Mouse (Mus musculus) adrenal gland, postnatal 10 days (tissue): ENCODE measurements at regions not wholly inside any gene's neighbourhood (a gene's known extent, or its start where the extent isn't known, plus 50 kb on each side); places are given as distances from the start of the nearest gene placed in this dataset.

Experiments
- DNase-seq: peaks from one replicate; pipeline ENCODE4 v3.0.0; 2021; ENCODE audit warnings: mixed read lengths

DNA sequence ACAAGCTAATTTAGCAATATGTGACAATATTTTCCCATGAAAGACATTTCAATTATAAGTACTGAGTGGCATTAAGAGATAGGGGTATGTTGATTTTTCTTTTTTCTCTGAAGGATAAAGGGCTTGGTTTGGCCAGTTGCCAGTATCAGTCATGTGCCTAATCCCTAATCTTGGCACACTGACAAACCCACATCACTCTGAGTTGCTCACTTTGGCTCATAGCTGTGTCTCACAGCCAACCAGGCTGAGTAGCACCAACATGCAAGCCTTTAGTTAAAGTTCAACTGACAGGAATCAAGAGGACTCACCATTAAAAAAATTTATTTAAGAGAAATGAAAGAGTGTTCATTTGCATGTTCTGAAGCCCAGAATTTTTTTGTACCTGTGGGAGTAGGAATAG lies 1861.1 kb upstream of the Cntnap5a start:
- DNase-seq: peak; percentile 6

DNA sequence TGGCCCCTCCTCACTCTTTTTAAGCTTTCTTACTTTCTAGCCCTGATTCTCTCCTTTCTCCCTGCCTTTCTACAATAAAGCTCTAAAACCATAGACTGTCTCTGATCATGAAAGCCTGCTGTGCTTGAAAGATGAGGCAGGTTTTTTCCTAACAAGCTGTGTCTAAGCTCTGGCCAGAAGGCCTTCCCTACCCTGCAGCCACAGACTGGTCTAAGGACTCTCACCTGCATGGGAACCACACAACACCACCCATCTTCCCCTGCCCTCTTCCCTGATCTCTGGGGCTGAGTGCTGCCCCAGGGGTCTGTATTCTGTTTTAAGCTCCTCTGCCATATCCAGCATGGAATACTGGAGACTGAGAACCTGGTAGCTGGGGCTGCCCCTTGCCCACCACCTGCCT lies 1832.1 kb upstream of the Cntnap5a start:
- DNase-seq: no peak
